Mouse (Mus musculus) liver, embryonic 11.5 days (tissue): ENCODE data around the gene Phc1. TPM values are rescaled to one million over a fixed set of nuclear protein-coding genes. Genes with fewer than 3 reads are reported as not detected.

Experiments
- ATAC-seq: fragments of 200-750 bp; cut with Nextera tagmentation; replicated peaks from 2 replicates; pipeline ENCODE4 v1.8.0; 2017; ENCODE audit warnings: moderate number of reproducible peaks, mild to moderate bottlenecking, moderate TSS enrichment, moderate library complexity; ENCODE audit not compliant: low FRiP score
- DNase-seq: peaks from one replicate; pipeline ENCODE4 v3.0.0-alpha.2; 2017; ENCODE audit warnings: low spot score
- H3K27ac ChIP-seq: fragments of 300-500 bp; sonication (generic); 2 replicates; pipeline ENCODE4 v1.5.1; 2014; ENCODE audit warnings: mild to moderate bottlenecking, low read depth, low read length, control low read depth
- H3K27me3 ChIP-seq: fragments of 300-500 bp; sonication (generic); replicated peaks from 2 replicates; pipeline ENCODE4 v1.6.1; 2014; ENCODE audit warnings: low read length, mixed read lengths; ENCODE audit not compliant: control insufficient read depth, insufficient read depth
- H3K36me3 ChIP-seq: fragments of 300-500 bp; sonication (generic); 2 replicates; pipeline ENCODE4 v1.6.1; 2014; ENCODE audit warnings: mild to moderate bottlenecking, low read length, moderate library complexity, mixed read lengths; ENCODE audit not compliant: control insufficient read depth, insufficient read depth
- H3K4me1 ChIP-seq: fragments of 300-500 bp; sonication (generic); replicated peaks from 2 replicates; pipeline ENCODE4 v1.6.1; 2014; ENCODE audit warnings: low read length, mixed read lengths; ENCODE audit not compliant: control insufficient read depth, insufficient read depth
- H3K4me2 ChIP-seq: fragments of 300-500 bp; sonication (generic); 2 replicates; pipeline ENCODE4 v1.6.1; 2014; ENCODE audit warnings: mild to moderate bottlenecking, control low read depth, moderate library complexity
- H3K4me3 ChIP-seq: fragments of 300-500 bp; sonication (generic); 2 replicates; pipeline ENCODE4 v1.5.1; 2014; ENCODE audit warnings: low read depth, low read length, control low read depth
- H3K9ac ChIP-seq: fragments of 300-500 bp; sonication (generic); 2 replicates; pipeline ENCODE4 v1.6.1; 2014; ENCODE audit warnings: low read depth, low read length, control low read depth
- H3K9me3 ChIP-seq: fragments of 300-500 bp; sonication (generic); 2 replicates; pipeline ENCODE4 v1.6.1; 2016; ENCODE audit warnings: low read length, inconsistent platforms, mixed read lengths; ENCODE audit not compliant: control insufficient read depth
- WGBS: fragments of 180-500 bp; shearing (Covaris S2); extraction: QIAGEN DNeasy Blood & Tissue Kit; methylation state at CpG from one replicate; pipeline ENCODE4 v1.1.7; 2014; 5-methylcytosine and 5-hydroxymethylcytosine counted together
- polyA plus RNA-seq: library from polyadenylated mRNA; unstranded; fragments of >200 nt; fragmentation: Nextera tagmentation; extraction: Ambion mirVana; gene quantifications from 2 replicates; pipeline ENCODE4 v1.2.1, GENCODE M21; 2014

The Phc1 gene
- polyA plus RNA-seq, 1 experiment from 2014 or later = 12.4 TPM

DNA sequence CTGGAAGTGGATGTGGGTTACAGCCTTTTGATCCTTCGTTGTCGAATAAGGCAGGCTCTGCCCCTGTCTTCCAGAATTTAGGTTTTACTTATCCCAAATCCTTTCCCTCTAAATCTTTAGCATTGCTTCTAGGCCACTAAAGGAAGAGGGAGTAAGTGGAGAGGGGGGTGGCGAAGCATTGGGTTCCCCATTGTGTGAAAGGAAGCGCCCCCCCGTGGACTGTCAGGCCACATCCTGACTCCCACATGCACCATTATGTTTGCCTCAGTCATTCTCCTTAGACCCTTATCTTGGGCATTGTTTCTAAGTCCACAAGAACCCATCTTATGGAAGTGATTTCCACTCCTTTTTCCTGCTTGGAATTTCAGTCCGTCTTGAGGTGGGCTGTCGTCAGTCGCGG is 45.1 kb downstream of the Phc1 start:
- 40% methylated on average over 9 of the region's 9 CpGs for WGBS
- ATAC-seq = 0 out of 2 replicates have a peak, but pooled peaks have one; percentile 43

DNA sequence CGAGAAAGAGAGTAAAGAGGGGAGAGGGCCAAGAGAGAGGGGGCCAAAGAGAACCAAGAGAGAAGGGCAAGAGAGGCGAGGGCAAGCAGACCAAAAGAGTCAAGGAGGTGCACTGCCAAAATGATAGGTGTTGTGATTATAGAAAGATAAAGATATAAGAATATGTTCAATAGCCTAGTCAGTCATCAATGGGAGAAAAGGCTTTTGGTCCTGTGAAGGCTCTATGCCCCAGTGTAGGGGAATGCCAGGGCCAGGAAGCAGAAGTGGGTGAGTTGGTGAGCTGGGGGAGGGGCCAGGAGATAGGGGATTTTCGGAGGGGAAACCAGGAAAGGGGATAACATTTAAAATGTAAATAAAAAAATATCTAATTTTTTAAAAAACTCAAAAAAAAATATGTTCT is 46.1 kb downstream of the Phc1 start:
- Histone ChIP-seq H3K4me2 (no peak overlapping the region), H3K4me1 (peaks cover 3% of the 10 kb centered on the region; the same call in 1 of the 2 replicates), H3K36me3 (no peaks in the 10 kb centered on the region), H3K9ac (no peak overlapping the region), H3K27me3 (no peaks in the 10 kb centered on the region), H3K27ac (no peak overlapping the region), H3K9me3 (no peaks in the 10 kb centered on the region), H3K4me3 (no peak overlapping the region)
- DNase-seq (no peak), ATAC-seq (no peak)
- whole genome bisulfite sequencing = 67% methylated on average over 3 of the region's 3 CpGs

More for the DNA sequence above, 45.1 kb downstream of the Phc1 start:
- Histone ChIP-seq H3K27ac (no peak overlapping the region), H3K36me3 (no peaks in the 10 kb centered on the region), H3K4me2 (no peak overlapping the region), H3K9me3 (no peaks in the 10 kb centered on the region), H3K4me1 (peaks cover 7% of the 10 kb centered on the region; the same call in 1 of the 2 replicates), H3K9ac (no peak overlapping the region), H3K27me3 (no peaks in the 10 kb centered on the region), H3K4me3 (no peak overlapping the region)
- no peak for DNase-seq

GRCm38 (mm10) chr6:122293796-122294195 is 46.6 kb downstream of the Phc1 start:
- peaks cover 3% of the 10 kb centered on the region; the same call in 1 of the 2 replicates for H3K4me1 ChIP-seq
- no peaks in the 10 kb centered on the region for H3K27me3 ChIP-seq
- H3K9ac ChIP-seq = no peak overlapping the region
- H3K27ac ChIP-seq = no peak overlapping the region
- no peak overlapping the region for H3K4me2 ChIP-seq
- 71% methylated on average over 9 of the region's 9 CpGs for WGBS
- ATAC-seq = no peak
- no peak overlapping the region for H3K4me3 ChIP-seq
- DNase-seq = no peak
- no peaks in the 10 kb centered on the region for H3K9me3 ChIP-seq
- no peaks in the 10 kb centered on the region for H3K36me3 ChIP-seq

GRCm38 (mm10) chr6:122293121-122293520 is 47.2 kb downstream of the Phc1 start:
- DNase-seq = no peak
- H3K36me3 ChIP-seq = no peaks in the 10 kb centered on the region
- H3K27ac ChIP-seq = no peak overlapping the region
- ATAC-seq = no peak
- no peak overlapping the region for H3K4me3 ChIP-seq
- H3K9me3 ChIP-seq = no peaks in the 10 kb centered on the region
- H3K9ac ChIP-seq = no peak overlapping the region
- H3K4me2 ChIP-seq = no peak overlapping the region
- no peaks in the 10 kb centered on the region for H3K27me3 ChIP-seq
- 87% methylated on average over 8 of the region's 8 CpGs for WGBS
- peaks cover 3% of the 10 kb centered on the region; the same call in 1 of the 2 replicates for H3K4me1 ChIP-seq

- Histone ChIP-seq H3K27me3 (no peaks in the 10 kb centered on the region), H3K36me3 (no peaks in the 10 kb centered on the region), H3K9me3 (no peaks in the 10 kb centered on the region), H3K4me3 (no peak overlapping the region), H3K4me1 (peaks cover 3% of the 10 kb centered on the region; the same call in 1 of the 2 replicates), H3K27ac (no peak overlapping the region), H3K9ac (no peak overlapping the region), H3K4me2 (no peak overlapping the region)
- no peak for DNase-seq
- 60% methylated on average over 2 of the region's 2 CpGs for WGBS
- ATAC-seq = no peak
These were observed 48.2 kb downstream of the Phc1 start for GRCm38 (mm10) chr6:122292184-122292583.

DNA sequence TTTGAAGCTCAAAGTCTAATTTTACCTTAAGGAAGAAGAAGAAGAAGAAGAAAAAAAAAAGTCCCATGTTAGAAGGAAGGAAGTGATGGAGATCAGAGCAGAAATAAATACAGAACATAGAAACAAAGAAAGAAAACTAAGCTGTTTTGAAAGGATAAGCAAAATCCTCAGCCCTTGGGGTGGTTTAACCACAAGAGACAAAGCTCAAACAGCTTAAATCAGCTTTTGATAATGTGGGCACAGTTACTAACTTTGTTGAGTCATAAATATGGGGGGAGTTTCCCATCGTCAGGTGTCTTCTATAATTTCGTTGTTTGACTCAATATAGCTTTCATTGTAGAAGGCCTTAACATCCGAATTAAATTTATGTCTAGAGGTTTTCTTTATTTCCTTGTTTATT is 48.6 kb downstream of the Phc1 start:
- H3K27ac ChIP-seq = no peak overlapping the region
- DNase-seq = no peak
- no peaks in the 10 kb centered on the region for H3K4me1 ChIP-seq
- H3K4me2 ChIP-seq = no peak overlapping the region
- H3K27me3 ChIP-seq = no peaks in the 10 kb centered on the region
- no peak overlapping the region for H3K9ac ChIP-seq
- WGBS = 76% methylated on average over 3 of the region's 3 CpGs
- H3K4me3 ChIP-seq = no peak overlapping the region
- ATAC-seq = no peak
- H3K9me3 ChIP-seq = no peaks in the 10 kb centered on the region
- H3K36me3 ChIP-seq = no peaks in the 10 kb centered on the region

DNA sequence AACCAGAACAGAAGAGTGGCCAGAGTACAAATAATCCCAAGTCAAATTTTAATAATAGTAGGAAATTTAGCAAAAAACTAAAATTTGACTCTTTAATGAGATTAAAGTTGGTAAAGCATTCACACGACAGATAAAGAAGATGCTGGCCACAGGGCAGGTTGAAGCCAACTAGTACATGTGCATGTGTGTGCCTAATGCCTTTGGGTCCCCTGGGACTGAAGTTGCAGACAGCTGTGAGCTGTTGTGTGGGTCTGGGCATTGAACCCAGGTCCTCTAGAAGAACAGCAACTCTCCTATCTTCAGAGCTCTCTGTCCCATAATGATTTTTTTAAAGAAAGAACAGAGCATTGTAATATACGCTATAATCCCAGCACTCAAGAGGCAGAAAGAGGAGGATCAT is 49.1 kb downstream of the Phc1 start:
- WGBS = 83% methylated on average over 2 of the region's 2 CpGs
- no peak for DNase-seq

DNA sequence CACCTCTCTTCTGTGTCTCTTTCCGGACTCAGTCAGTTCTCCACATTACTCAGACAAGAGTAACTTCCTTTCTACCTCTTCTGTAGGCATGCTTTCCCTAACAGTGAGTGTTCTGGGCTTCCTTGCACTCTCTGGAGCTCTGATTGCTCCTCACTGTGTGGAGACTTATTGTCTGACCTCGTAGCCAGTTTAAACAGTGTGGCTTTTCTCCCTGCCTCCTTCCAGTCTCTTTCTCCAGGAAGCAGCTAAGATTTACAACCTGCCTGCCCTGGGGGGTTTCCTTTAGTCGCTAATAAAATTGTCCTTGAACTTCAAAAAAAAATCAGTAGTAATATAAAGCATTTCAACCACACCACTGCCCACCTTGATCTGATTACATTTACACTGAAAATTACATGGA is 50.1 kb downstream of the Phc1 start:
- DNase-seq (no peak), ATAC-seq (no peak)

More for the DNA sequence above, 49.1 kb downstream of the Phc1 start:
- Histone ChIP-seq H3K4me1 (no peaks in the 10 kb centered on the region), H3K9ac (no peak overlapping the region), H3K27me3 (no peaks in the 10 kb centered on the region), H3K9me3 (no peaks in the 10 kb centered on the region), H3K4me3 (no peak overlapping the region), H3K27ac (no peak overlapping the region), H3K4me2 (no peak overlapping the region), H3K36me3 (no peaks in the 10 kb centered on the region)
- no peak for ATAC-seq

GRCm38 (mm10) chr6:122289313-122289712 is 51.0 kb downstream of the Phc1 start:
- DNase-seq (no peak), ATAC-seq (no peak)
- Histone ChIP-seq H3K4me1 (no peaks in the 10 kb centered on the region), H3K4me2 (no peak overlapping the region), H3K27me3 (no peaks in the 10 kb centered on the region), H3K9me3 (no peaks in the 10 kb centered on the region), H3K4me3 (no peak overlapping the region), H3K9ac (no peak overlapping the region), H3K36me3 (no peaks in the 10 kb centered on the region), H3K27ac (no peak overlapping the region)
- 71% methylated on average over 1 of the region's 1 CpGs for WGBS

More for the DNA sequence above, 50.1 kb downstream of the Phc1 start:
- no peaks in the 10 kb centered on the region for H3K27me3 ChIP-seq
- no peaks in the 10 kb centered on the region for H3K4me1 ChIP-seq
- no peaks in the 10 kb centered on the region for H3K9me3 ChIP-seq
- no peaks in the 10 kb centered on the region for H3K36me3 ChIP-seq
- H3K9ac ChIP-seq = no peak overlapping the region
- no peak overlapping the region for H3K4me3 ChIP-seq
- WGBS = 43% methylated on average over 3 of the region's 3 CpGs
- no peak overlapping the region for H3K27ac ChIP-seq
- H3K4me2 ChIP-seq = no peak overlapping the region
